Comparison of ENCODE assay signal across 8 mouse cellular contexts in genomic region chrX:12762334-12763126, GRCm38 (mm10). TPM values are rescaled to one million over a fixed set of nuclear protein-coding genes. Genes with fewer than 3 reads are reported as not detected.
A peak's percentile ranks its signal among the peaks of the same experiment; 100 is the strongest.
DNase-seq lines count a peak whose midpoint lies in the region; ATAC-seq and TF ChIP-seq lines count a peak whose summit lies in the region.

No protein-coding gene starts in this region.

- DNase-seq in heart, postnatal 0 days (ENCODE audit: low spot score): peak; percentile 48
- DNase-seq in heart, postnatal 25 days (ENCODE audit: low spot score): no peak
- DNase-seq in ES-E14 (ENCODE audit: low read depth, low spot score): no peak
- peak; percentile 39 for DNase-seq in telencephalon, adult 2 months (ENCODE audit: low read depth, low spot score)
- DNase-seq in layer of hippocampus, adult 11-12 months (ENCODE audit: low spot score): no peak
- DNase-seq in urinary bladder, postnatal 4 days (ENCODE audit: low spot score in 2 of 2): no peak

- TF ChIP-seq EP300 in heart, postnatal 0 days (IDR thresholded peaks at IDR 0.05; ENCODE audit: low read depth): no peak; the same call in 1 of the 2 replicates

- peak overlapping the region; percentile 85 for H3K4me3 ChIP-seq in heart, postnatal 0 days (ENCODE audit: low read depth, low read length)
- H3K4me3 ChIP-seq in ES-E14 (ENCODE audit: insufficient read depth in 1 of 2, low read depth in 1 of 2, low read length in 2 of 2, poor library complexity in 1 of 2, severe bottlenecking in 1 of 2): peak overlapping the region; percentile 91 to 97
- H3K4me3 ChIP-seq in embryonic facial prominence, embryonic 15.5 days (replicated peaks): peak overlapping the region; percentile 60
- peak overlapping the region; percentile 75 for H3K4me3 ChIP-seq in liver, embryonic 12.5 days

- intact Hi-C loops in heart, postnatal 25 days (cut with DNase I): loop anchor here (5.0 kb wide), 2 partner anchors 75 to 85 kb away; no protein-coding TSS in a partner anchor

- WGBS in heart, postnatal 0 days: 13% methylated on average over 29 of the region's 32 CpGs
- WGBS in embryonic facial prominence, embryonic 15.5 days: 10% methylated on average over 32 of the region's 32 CpGs
- 9% methylated on average over 32 of the region's 32 CpGs for WGBS in liver, embryonic 12.5 days (ENCODE audit: insufficient replicate concordance)

- H3K9ac ChIP-seq in heart, postnatal 0 days (replicated peaks; ENCODE audit: low read depth, low read length): peak overlapping the region; percentile 92
- peak overlapping the region; percentile 91 for H3K9ac ChIP-seq in ES-E14 (ENCODE audit: insufficient read depth, low read depth, low read length, poor library complexity, severe bottlenecking)
- H3K9ac ChIP-seq in embryonic facial prominence, embryonic 15.5 days: peak overlapping the region; percentile 23; the same call in 1 of the 2 replicates
- H3K9ac ChIP-seq in liver, embryonic 12.5 days: peak overlapping the region; percentile 87

- no peaks in the 10 kb centered on the region; the same call in 1 of the 2 replicates for H3K4me1 ChIP-seq in heart, postnatal 0 days (ENCODE audit: control insufficient read depth, insufficient read depth)
- H3K4me1 ChIP-seq in ES-E14 (ENCODE audit: control insufficient read depth in 2 of 2, insufficient read depth in 2 of 2, low read length in 2 of 2, poor library complexity in 1 of 2): peaks cover 2 to 3% of the 10 kb centered on the region in 2 experiments; a peak in 2 of 4 replicates
- H3K4me1 ChIP-seq in embryonic facial prominence, embryonic 15.5 days: no peaks in the 10 kb centered on the region
- H3K4me1 ChIP-seq in liver, embryonic 12.5 days: peaks cover 24% of the 10 kb centered on the region

- H3K27ac ChIP-seq in heart, postnatal 0 days (ENCODE audit: low read depth): peak overlapping the region; percentile 99
- H3K27ac ChIP-seq in ES-E14 (ENCODE audit: insufficient read depth, low read depth, low read length, poor library complexity, severe bottlenecking): peak overlapping the region; percentile 89
- H3K27ac ChIP-seq in embryonic facial prominence, embryonic 15.5 days (replicated peaks): peak overlapping the region; percentile 95
- H3K27ac ChIP-seq in liver, embryonic 12.5 days: peak overlapping the region; percentile 97

- in situ Hi-C loops in ES-E14 (cut with MboI; ENCODE audit: low sequenced_read_pairs in 2 of 2, unreplicated experiment in 2 of 2): no loop called here

- H3K4me2 ChIP-seq in heart, postnatal 0 days (ENCODE audit: low read depth, low read length): peak overlapping the region; percentile 67
- peak overlapping the region; percentile 48 for H3K4me2 ChIP-seq in embryonic facial prominence, embryonic 15.5 days (replicated peaks)
- peak overlapping the region; percentile 72 for H3K4me2 ChIP-seq in liver, embryonic 12.5 days

- no peaks in the 10 kb centered on the region; the same call in 1 of the 2 replicates for H3K27me3 ChIP-seq in heart, postnatal 0 days (ENCODE audit: control insufficient read depth, insufficient read depth, low read length)
- peaks cover 11% of the 10 kb centered on the region for H3K27me3 ChIP-seq in embryonic facial prominence, embryonic 15.5 days
- peaks cover 13% of the 10 kb centered on the region for H3K27me3 ChIP-seq in liver, embryonic 12.5 days (replicated peaks)

- no peaks in the 10 kb centered on the region for H3K9me3 ChIP-seq in heart, postnatal 0 days (replicated peaks; ENCODE audit: control insufficient read depth, low read length)
- H3K9me3 ChIP-seq in ES-E14 (ENCODE audit: control insufficient read depth, insufficient read depth, low read depth, low read length): no peaks in the 10 kb centered on the region
- no peaks in the 10 kb centered on the region for H3K9me3 ChIP-seq in embryonic facial prominence, embryonic 15.5 days (replicated peaks)
- H3K9me3 ChIP-seq in liver, embryonic 12.5 days (replicated peaks): no peaks in the 10 kb centered on the region

- no peak for ATAC-seq in heart, postnatal 0 days (ENCODE audit: insufficient read depth, low read depth)
- ATAC-seq in embryonic facial prominence, embryonic 15.5 days (ENCODE audit: insufficient number of reproducible peaks, low FRiP score, low TSS enrichment, low read depth): no peak
- no peak for ATAC-seq in liver, embryonic 12.5 days

- no peaks in the 10 kb centered on the region for H3K36me3 ChIP-seq in heart, postnatal 0 days (replicated peaks; ENCODE audit: control insufficient read depth, insufficient read depth, low read length)
- H3K36me3 ChIP-seq in ES-E14 (ENCODE audit: control insufficient read depth, insufficient read depth, low read length, poor library complexity, severe bottlenecking): no peaks in the 10 kb centered on the region
- H3K36me3 ChIP-seq in embryonic facial prominence, embryonic 15.5 days: no peaks in the 10 kb centered on the region
- H3K36me3 ChIP-seq in liver, embryonic 12.5 days: no peaks in the 10 kb centered on the region

- TF ChIP-seq CTCF in heart, postnatal 0 days (IDR thresholded peaks at IDR 0.05; ENCODE audit: low read depth): no peak

TF ChIP-seq in ES-E14, 5 proteins besides CTCF, POLR2A, EP300 and RAD21:
- TF ChIP-seq MAFK (IDR thresholded peaks at IDR 0.05; ENCODE audit: insufficient read depth, low read depth, low read length) (no peak), ZC3H11A (IDR thresholded peaks at IDR 0.05; ENCODE audit: borderline replicate concordance, low read depth, low read length) (no peak), ZNF384 (IDR thresholded peaks at IDR 0.05; ENCODE audit: low read depth, low read length) (no peak), HCFC1 (IDR thresholded peaks at IDR 0.05; ENCODE audit: borderline replicate concordance, insufficient read depth, low read length) (no peak), CHD2 (IDR thresholded peaks at IDR 0.05; ENCODE audit: low read depth, low read length) (no peak)

RNA-seq across cellular contexts. Expression of gene Med14, which starts 0.7 kb away (rescaled TPM):
- 40.1 and 41.9 TPM in 2 replicates for total RNA-seq in heart, postnatal 0 days (2014; rRNA removed; ENCODE audit: low replicate concordance)
- polyA plus RNA-seq in heart, postnatal 0 days (2015; fragmentation: Nextera tagmentation; extraction: Ambion mirVana): 9.6 and 10.8 TPM in 2 replicates
- total RNA-seq in heart, postnatal 25 days (2021): 10 to 100 TPM; 25.9 to 29.0 TPM
- total RNA-seq in ES-E14 (2012; rRNA removed): 17.3 and 20.0 TPM in 2 replicates
- polyA plus RNA-seq in embryonic facial prominence, embryonic 15.5 days (2015; fragmentation: Nextera tagmentation; extraction: Ambion mirVana): 14.1 and 14.3 TPM in 2 replicates
- polyA plus RNA-seq in liver, embryonic 12.5 days (2016; fragmentation: Nextera tagmentation; extraction: Ambion mirVana): 7.9 and 9.7 TPM in 2 replicates

Comparison
In these comparisons a context has a peak if more than half of its experiments do, and no peak if none do; other contexts are left out.
1. DNase-seq: peak in heart, postnatal 0 days (single experiment) and telencephalon, adult 2 months (single experiment); none in heart, postnatal 25 days (single experiment), ES-E14 (single experiment), layer of hippocampus, adult 11-12 months (single experiment) and urinary bladder, postnatal 4 days (0 of 2).
2. H3K9ac ChIP-seq: peak in every context shown above with its lines; median percentile 92 in heart, postnatal 0 days; 91 in ES-E14; 87 in liver, embryonic 12.5 days; 23 in embryonic facial prominence, embryonic 15.5 days.
3. Peak in every context shown above with its lines, with median percentiles within 50 percentile points of each other: H3K27ac ChIP-seq, H3K4me2 ChIP-seq and H3K4me3 ChIP-seq.